Mouse (Mus musculus) CH12.LX (cell line): Measurements from ENCODE around the gene Minpp1.

Source experiments
- CTCF ChIP-seq, 2 experiments: IDR thresholded peaks in 1 of 2; conservative IDR thresholded peaks in 1 of 2; 2 replicates each; pipeline ENCODE4 v1.5.1; 2011 to 2012; ENCODE audit warnings: low read depth in 2 of 2, low read length in 2 of 2, improper control_type of control experiment in 1 of 2, inconsistent platforms in 1 of 2, mild to moderate bottlenecking in 1 of 2, moderate library complexity in 1 of 2
- EP300 ChIP-seq: IDR thresholded peaks from 2 replicates; pipeline ENCODE4 v1.6.1; 2011; ENCODE audit warnings: low read length, improper control_type of control experiment
- ETS1 ChIP-seq: conservative IDR thresholded peaks from 2 replicates; pipeline ENCODE4 v1.6.1; 2012; ENCODE audit warnings: low read depth, mild to moderate bottlenecking, inconsistent platforms, low read length, improper control_type of control experiment, moderate library complexity
- JUND ChIP-seq: conservative IDR thresholded peaks from 2 replicates; pipeline ENCODE4 v1.6.1; 2011; ENCODE audit warnings: low read depth, low read length, improper control_type of control experiment
- MAFK ChIP-seq: IDR thresholded peaks from 2 replicates; pipeline ENCODE4 v1.6.1; 2011; ENCODE audit warnings: low read length, improper control_type of control experiment; ENCODE audit not compliant: insufficient replicate concordance
- MAZ ChIP-seq: IDR thresholded peaks from 2 replicates; pipeline ENCODE4 v1.6.1; 2012; ENCODE audit warnings: low read depth, mild to moderate bottlenecking, inconsistent platforms, low read length, improper control_type of control experiment, moderate library complexity
- POLR2A ChIP-seq: IDR thresholded peaks from 2 replicates; pipeline ENCODE4 v1.6.1; 2011; ENCODE audit warnings: low read depth, mild to moderate bottlenecking, improper control_type of control experiment, low read length
- RAD21 ChIP-seq: IDR thresholded peaks from 2 replicates; pipeline ENCODE4 v1.6.1; 2011; ENCODE audit warnings: low read depth, mild to moderate bottlenecking, low read length, improper control_type of control experiment, moderate library complexity
- TBP ChIP-seq: conservative IDR thresholded peaks from 2 replicates; pipeline ENCODE4 v1.6.1; 2011; ENCODE audit warnings: low read depth, low read length, improper control_type of control experiment
- TCF12 ChIP-seq: IDR thresholded peaks from 2 replicates; pipeline ENCODE4 v1.6.1; 2014; ENCODE audit warnings: low read depth, mild to moderate bottlenecking, inconsistent platforms, low read length, improper control_type of control experiment
- USF1 ChIP-seq: IDR thresholded peaks from 2 replicates; pipeline ENCODE4 v1.6.1; 2014; ENCODE audit warnings: low read depth, mild to moderate bottlenecking, inconsistent platforms, low read length, improper control_type of control experiment
- USF2 ChIP-seq: conservative IDR thresholded peaks from 2 replicates; pipeline ENCODE4 v1.6.1; 2011; ENCODE audit warnings: low read depth, low read length, improper control_type of control experiment

- TF ChIP-seq CTCF (conservative IDR thresholded peaks at IDR 0.05 in 1 of 2, IDR thresholded peaks at IDR 0.05 in 1 of 2; ENCODE audit: low read depth in 2 of 2, low read length in 2 of 2) (no peak), TCF12 (no peak), JUND (no peak), USF1 (no peak), USF2 (no peak), MAFK (no peak), RAD21 (no peak), POLR2A (no peak), MAZ (no peak), TBP (no peak), EP300 (no peak), ETS1 (no peak)
Observed at GRCm38 (mm10) chr19:32463037-32463436, 22.5 kb upstream of the Minpp1 start.
